Mouse (Mus musculus): Measurements from ENCODE around the gene Ctnna2. TPM values are rescaled to one million over a fixed set of nuclear protein-coding genes. Genes with fewer than 3 reads are reported as not detected.

The Ctnna2 gene
- polyA plus RNA-seq, 1 experiment from 2014 or later, result 0.32 TPM

- Histone ChIP-seq H3K27me3 (ENCODE audit: control insufficient read depth, insufficient read depth, low read length) (no peaks in the 10 kb centered on the region), H3K9me3 (ENCODE audit: control insufficient read depth, low read length) (no peaks in the 10 kb centered on the region), H3K4me2 (replicated peaks; ENCODE audit: low read depth, low read length) (no peak overlapping the region), H3K27ac (ENCODE audit: low read depth, low read length) (no peak overlapping the region), H3K4me3 (ENCODE audit: low read length) (no peak overlapping the region), H3K9ac (ENCODE audit: low read depth, low read length) (no peak overlapping the region), H3K36me3 (ENCODE audit: control insufficient read depth, insufficient read depth, low read length) (no peaks in the 10 kb centered on the region), H3K4me1 (ENCODE audit: control insufficient read depth, insufficient read depth, low read length) (no peaks in the 10 kb centered on the region)
- WGBS, result 78% methylated on average over 5 of the region's 5 CpGs
- no peak for ATAC-seq (ENCODE audit: low FRiP score, low TSS enrichment)
Observed at GRCm38 (mm10) chr6:77408481-77408880, 571.0 kb downstream of the Ctnna2 start.

- Histone ChIP-seq H3K9me3 (ENCODE audit: control insufficient read depth, low read length) (no peaks in the 10 kb centered on the region), H3K36me3 (ENCODE audit: control insufficient read depth, insufficient read depth, low read length) (no peaks in the 10 kb centered on the region), H3K4me3 (ENCODE audit: low read length) (no peak overlapping the region), H3K4me2 (replicated peaks; ENCODE audit: low read depth, low read length) (no peak overlapping the region), H3K27ac (ENCODE audit: low read depth, low read length) (no peak overlapping the region), H3K4me1 (ENCODE audit: control insufficient read depth, insufficient read depth, low read length) (no peaks in the 10 kb centered on the region), H3K9ac (ENCODE audit: low read depth, low read length) (no peak overlapping the region), H3K27me3 (ENCODE audit: control insufficient read depth, insufficient read depth, low read length) (no peaks in the 10 kb centered on the region)
- no peak for ATAC-seq (ENCODE audit: low FRiP score, low TSS enrichment)
- WGBS, result 83% methylated on average over 6 of the region's 6 CpGs
Observed at GRCm38 (mm10) chr6:77400751-77401150, 578.7 kb downstream of the Ctnna2 start.

DNA sequence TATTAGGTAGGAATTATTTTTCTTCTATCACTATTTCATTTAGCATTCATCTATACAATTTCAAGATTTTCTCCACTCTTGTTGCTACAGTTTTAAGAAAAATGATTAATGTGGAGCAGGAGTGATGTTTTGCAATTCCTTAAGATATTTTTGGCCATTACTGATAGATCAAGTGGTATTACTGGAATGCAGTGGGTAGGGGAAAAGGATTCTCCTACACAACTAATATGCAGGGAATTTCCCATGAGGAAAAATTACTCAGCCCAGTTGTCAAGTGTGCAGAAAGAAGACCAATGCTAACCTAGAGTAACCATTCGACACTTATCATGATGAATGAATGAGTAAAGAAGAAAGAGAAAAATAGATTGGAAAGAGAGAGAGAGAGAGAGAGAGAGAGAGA is 587.8 kb downstream of the Ctnna2 start:
- H3K4me2 ChIP-seq (replicated peaks; ENCODE audit: low read depth, low read length), result no peak overlapping the region
- no peak overlapping the region for H3K27ac ChIP-seq (ENCODE audit: low read depth, low read length)
- H3K4me3 ChIP-seq (ENCODE audit: low read length), result no peak overlapping the region
- no peaks in the 10 kb centered on the region for H3K9me3 ChIP-seq (ENCODE audit: control insufficient read depth, low read length)
- WGBS, result 85% methylated on average over 1 of the region's 1 CpGs
- no peaks in the 10 kb centered on the region for H3K4me1 ChIP-seq (ENCODE audit: control insufficient read depth, insufficient read depth, low read length)
- H3K9ac ChIP-seq (ENCODE audit: low read depth, low read length), result no peak overlapping the region
- no peaks in the 10 kb centered on the region for H3K36me3 ChIP-seq (ENCODE audit: control insufficient read depth, insufficient read depth, low read length)
- ATAC-seq (ENCODE audit: low FRiP score, low TSS enrichment), result no peak
- H3K27me3 ChIP-seq (ENCODE audit: control insufficient read depth, insufficient read depth, low read length), result no peaks in the 10 kb centered on the region

- Histone ChIP-seq H3K4me2 (replicated peaks; ENCODE audit: low read depth, low read length) (no peak overlapping the region), H3K9me3 (ENCODE audit: control insufficient read depth, low read length) (no peaks in the 10 kb centered on the region), H3K27me3 (ENCODE audit: control insufficient read depth, insufficient read depth, low read length) (no peaks in the 10 kb centered on the region), H3K36me3 (ENCODE audit: control insufficient read depth, insufficient read depth, low read length) (no peaks in the 10 kb centered on the region), H3K4me1 (ENCODE audit: control insufficient read depth, insufficient read depth, low read length) (no peaks in the 10 kb centered on the region), H3K4me3 (ENCODE audit: low read length) (no peak overlapping the region), H3K27ac (ENCODE audit: low read depth, low read length) (no peak overlapping the region), H3K9ac (ENCODE audit: low read depth, low read length) (no peak overlapping the region)
- ATAC-seq (ENCODE audit: low FRiP score, low TSS enrichment), result no peak
Observed at GRCm38 (mm10) chr6:77381309-77381708, 598.2 kb downstream of the Ctnna2 start.

- Histone ChIP-seq H3K9ac (ENCODE audit: low read depth, low read length) (no peak overlapping the region), H3K27me3 (ENCODE audit: control insufficient read depth, insufficient read depth, low read length) (no peaks in the 10 kb centered on the region), H3K9me3 (ENCODE audit: control insufficient read depth, low read length) (no peaks in the 10 kb centered on the region), H3K27ac (ENCODE audit: low read depth, low read length) (no peak overlapping the region), H3K4me3 (ENCODE audit: low read length) (no peak overlapping the region), H3K4me1 (ENCODE audit: control insufficient read depth, insufficient read depth, low read length) (no peaks in the 10 kb centered on the region), H3K36me3 (ENCODE audit: control insufficient read depth, insufficient read depth, low read length) (no peaks in the 10 kb centered on the region), H3K4me2 (replicated peaks; ENCODE audit: low read depth, low read length) (no peak overlapping the region)
- no peak for ATAC-seq (ENCODE audit: low FRiP score, low TSS enrichment)
- 63% methylated on average over 5 of the region's 5 CpGs for WGBS
Observed at GRCm38 (mm10) chr6:77373132-77373531, 606.4 kb downstream of the Ctnna2 start.

DNA sequence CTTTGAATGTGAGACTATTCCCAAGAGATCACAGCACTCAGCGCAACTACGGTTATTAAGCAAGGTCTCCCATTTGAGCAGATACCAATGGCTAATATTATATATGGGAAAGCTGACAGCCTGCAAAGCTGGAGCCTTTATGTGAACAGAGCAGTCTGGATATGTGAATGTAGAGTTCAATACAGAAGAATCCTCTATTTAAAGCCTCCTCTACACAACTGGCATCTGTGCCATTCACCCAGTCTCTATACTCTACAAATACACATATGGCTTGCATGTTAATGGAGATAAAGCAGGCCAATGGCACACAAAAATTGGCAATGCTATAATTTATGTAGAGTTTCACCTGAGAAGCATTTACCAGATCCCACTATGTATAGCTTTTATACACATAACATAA is 608.4 kb downstream of the Ctnna2 start:
- ATAC-seq (ENCODE audit: low FRiP score, low TSS enrichment), result no peak
- Histone ChIP-seq H3K27me3 (ENCODE audit: control insufficient read depth, insufficient read depth, low read length) (no peaks in the 10 kb centered on the region), H3K4me2 (replicated peaks; ENCODE audit: low read depth, low read length) (no peak overlapping the region), H3K27ac (ENCODE audit: low read depth, low read length) (no peak overlapping the region), H3K4me3 (ENCODE audit: low read length) (no peak overlapping the region), H3K36me3 (ENCODE audit: control insufficient read depth, insufficient read depth, low read length) (no peaks in the 10 kb centered on the region), H3K9me3 (ENCODE audit: control insufficient read depth, low read length) (no peaks in the 10 kb centered on the region), H3K9ac (ENCODE audit: low read depth, low read length) (no peak overlapping the region), H3K4me1 (ENCODE audit: control insufficient read depth, insufficient read depth, low read length) (no peaks in the 10 kb centered on the region)
- 96% methylated on average over 2 of the region's 2 CpGs for WGBS

DNA sequence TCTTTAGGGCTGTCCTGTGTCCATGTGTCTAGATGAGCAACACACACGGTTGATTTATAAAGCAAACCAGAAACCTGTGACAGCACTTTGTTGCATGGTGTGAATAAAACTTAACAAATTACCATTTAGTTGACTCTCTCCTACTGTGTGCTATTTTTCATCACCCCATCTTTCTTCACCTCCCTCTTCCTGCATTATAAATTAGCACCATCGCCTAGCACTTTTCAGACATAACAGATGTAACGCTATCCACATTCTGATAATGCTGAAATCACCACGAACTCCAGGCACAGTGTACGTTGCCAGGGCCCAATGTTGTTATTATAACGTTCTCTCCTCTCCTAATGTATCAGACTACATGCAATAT is 621.0 kb downstream of the Ctnna2 start:
- no peaks in the 10 kb centered on the region for H3K9me3 ChIP-seq (ENCODE audit: control insufficient read depth, low read length)
- H3K36me3 ChIP-seq (ENCODE audit: control insufficient read depth, insufficient read depth, low read length), result no peaks in the 10 kb centered on the region
- no peak overlapping the region for H3K9ac ChIP-seq (ENCODE audit: low read depth, low read length)
- no peaks in the 10 kb centered on the region for H3K27me3 ChIP-seq (ENCODE audit: control insufficient read depth, insufficient read depth, low read length)
- H3K27ac ChIP-seq (ENCODE audit: low read depth, low read length), result no peak overlapping the region
- WGBS, result 59% methylated on average over 6 of the region's 6 CpGs
- no peak for ATAC-seq (ENCODE audit: low FRiP score, low TSS enrichment)
- no peak overlapping the region for H3K4me3 ChIP-seq (ENCODE audit: low read length)
- H3K4me1 ChIP-seq (ENCODE audit: control insufficient read depth, insufficient read depth, low read length), result no peaks in the 10 kb centered on the region
- H3K4me2 ChIP-seq (replicated peaks; ENCODE audit: low read depth, low read length), result no peak overlapping the region

DNA sequence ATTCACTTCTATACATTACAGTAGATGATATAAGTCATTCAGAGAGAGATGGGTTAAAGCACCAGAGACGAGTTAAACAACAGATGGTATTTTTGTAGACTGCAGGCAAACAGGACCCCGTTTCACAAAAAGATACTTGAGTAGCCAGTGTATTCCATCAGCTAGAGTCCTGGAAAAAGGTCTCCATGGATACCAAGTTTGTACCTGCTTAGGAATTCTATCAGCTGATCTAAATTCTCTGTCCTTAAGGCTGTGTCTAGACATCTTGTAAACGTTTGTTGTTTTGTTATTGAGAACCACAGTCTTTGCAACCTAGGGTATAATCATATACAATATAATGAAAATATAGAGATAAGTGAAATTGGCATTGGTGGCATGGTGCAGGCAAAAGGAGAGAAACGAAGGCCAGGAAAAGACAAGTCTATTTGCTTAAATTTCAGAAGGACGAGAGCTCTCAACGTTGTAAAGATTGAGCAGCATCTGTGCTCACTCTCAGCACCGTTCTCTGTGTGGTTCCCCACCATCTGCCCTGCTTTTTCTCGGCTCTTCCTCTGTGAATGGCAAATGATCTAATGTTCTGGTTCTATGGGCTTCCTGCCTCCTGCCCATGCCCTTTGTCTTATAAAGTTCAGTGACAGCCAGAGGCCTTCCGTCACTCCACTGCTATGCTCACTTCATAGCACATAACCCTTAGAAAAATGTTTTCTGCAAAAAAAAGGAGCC is 621.6 kb downstream of the Ctnna2 start:
- no peak overlapping the region for H3K4me3 ChIP-seq (ENCODE audit: low read length)
- no peaks in the 10 kb centered on the region for H3K4me1 ChIP-seq (ENCODE audit: control insufficient read depth, insufficient read depth, low read length)
- no peak for ATAC-seq (ENCODE audit: low FRiP score, low TSS enrichment)
- no peaks in the 10 kb centered on the region for H3K9me3 ChIP-seq (ENCODE audit: control insufficient read depth, low read length)
- 71% methylated on average over 9 of the region's 9 CpGs for WGBS
- no peak overlapping the region for H3K4me2 ChIP-seq (replicated peaks; ENCODE audit: low read depth, low read length)
- H3K27me3 ChIP-seq (ENCODE audit: control insufficient read depth, insufficient read depth, low read length), result no peaks in the 10 kb centered on the region
- no peak overlapping the region for H3K9ac ChIP-seq (ENCODE audit: low read depth, low read length)
- no peaks in the 10 kb centered on the region for H3K36me3 ChIP-seq (ENCODE audit: control insufficient read depth, insufficient read depth, low read length)
- no peak overlapping the region for H3K27ac ChIP-seq (ENCODE audit: low read depth, low read length)

DNA sequence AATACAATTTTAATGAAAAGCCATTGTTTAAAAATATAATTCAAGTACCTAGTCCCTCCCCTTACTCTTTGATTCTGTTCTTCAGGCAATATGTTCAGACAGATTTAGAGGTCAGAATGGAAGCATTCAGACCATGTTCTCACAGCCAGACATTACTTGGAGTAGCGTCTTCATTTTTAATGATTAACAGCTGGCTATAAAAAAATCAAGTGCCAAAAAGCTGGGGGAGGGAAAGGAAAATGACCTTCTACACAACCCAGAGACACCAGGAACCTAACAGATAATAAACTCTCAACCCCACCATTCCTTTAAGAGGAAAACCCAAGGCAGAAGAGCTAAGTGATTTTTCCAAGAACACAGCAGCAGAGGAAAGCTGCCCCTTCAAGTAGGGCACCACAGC is 624.7 kb downstream of the Ctnna2 start:
- no peak for ATAC-seq (ENCODE audit: low FRiP score, low TSS enrichment)
- 15% methylated on average over 1 of the region's 1 CpGs for WGBS

More for the DNA sequence above, 624.7 kb downstream of the Ctnna2 start:
- Histone ChIP-seq H3K36me3 (ENCODE audit: control insufficient read depth, insufficient read depth, low read length) (no peaks in the 10 kb centered on the region), H3K4me2 (replicated peaks; ENCODE audit: low read depth, low read length) (no peak overlapping the region), H3K4me3 (ENCODE audit: low read length) (no peak overlapping the region), H3K9me3 (ENCODE audit: control insufficient read depth, low read length) (no peaks in the 10 kb centered on the region), H3K27ac (ENCODE audit: low read depth, low read length) (no peak overlapping the region), H3K9ac (ENCODE audit: low read depth, low read length) (no peak overlapping the region), H3K27me3 (ENCODE audit: control insufficient read depth, insufficient read depth, low read length) (no peaks in the 10 kb centered on the region), H3K4me1 (ENCODE audit: control insufficient read depth, insufficient read depth, low read length) (no peaks in the 10 kb centered on the region)

Measured in kidney, embryonic 14.5 days (tissue).